Comparison of ENCODE assay signal across 23 mouse cellular contexts in the genomic region with DNA sequence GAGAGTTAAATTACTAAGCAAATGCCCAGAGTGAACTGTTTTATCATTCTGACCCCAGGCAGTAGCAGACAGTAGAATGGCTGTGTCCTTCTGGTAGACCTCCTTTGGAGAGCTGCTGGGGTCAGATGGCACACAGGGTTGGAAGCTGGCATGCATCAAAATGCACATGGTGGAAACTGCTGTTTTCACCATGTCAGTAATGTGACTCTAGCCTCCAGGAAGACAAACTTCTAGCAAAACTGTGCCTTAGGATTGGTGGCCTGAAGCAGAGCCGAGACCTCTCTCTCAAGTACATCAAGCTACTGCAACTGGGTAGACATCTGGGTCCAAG.
A peak's percentile ranks its signal among the peaks of the same experiment; 100 is the strongest.
DNase-seq lines count a peak whose midpoint lies in the region; ATAC-seq and TF ChIP-seq lines count a peak whose summit lies in the region.
"Had no signal": no experiment of that assay in that cellular context is flagged by ENCODE, and none has a peak within 500 bp of the region (broad histone marks: within the 10 kb centered on the region; RNA-seq: fewer than 3 reads in every experiment).

No protein-coding gene starts in this region.

- WGBS in embryonic facial prominence, embryonic 10.5 days, result 65% methylated on average over 1 of the region's 1 CpGs
- 53% methylated on average over 1 of the region's 1 CpGs for WGBS in embryonic facial prominence, embryonic 14.5 days
- 55% methylated on average over 1 of the region's 1 CpGs for WGBS in limb, embryonic 12.5 days

- no peaks in the 10 kb centered on the region for H3K27me3 ChIP-seq in embryonic facial prominence, embryonic 10.5 days (replicated peaks; ENCODE audit: low read depth, poor library complexity, severe bottlenecking)
- H3K27me3 ChIP-seq in embryonic facial prominence, embryonic 14.5 days (replicated peaks; ENCODE audit: control insufficient read depth, insufficient read depth, low read length), result no peaks in the 10 kb centered on the region
- no peaks in the 10 kb centered on the region for H3K27me3 ChIP-seq in limb, embryonic 12.5 days
- H3K27me3 ChIP-seq: forebrain, embryonic 13.5 days; heart, embryonic 13.5 days; lung, embryonic 15.5 days; midbrain, embryonic 12.5 days; stomach, embryonic 15.5 days had no signal

- no peak for DNase-seq in gastrocnemius, adult 2 months
- no peak for DNase-seq in gastrocnemius, postnatal 36 days
- DNase-seq in embryonic facial prominence, embryonic 10.5 days (ENCODE audit: low spot score), result peak; percentile 35
- DNase-seq in embryonic facial prominence, embryonic 14.5 days (ENCODE audit: low spot score), result no peak
- no peak for DNase-seq in adipocyte (ENCODE audit: low spot score)
- DNase-seq in B cell, adult 2 months, result no peak
- DNase-seq in right cerebral cortex, postnatal 25 days, result no peak
- DNase-seq: adrenal gland, postnatal 25 days; cerebellum, adult 18-20 months; heart, adult 2 months; heart, postnatal 10 days; kidney, adult 8-10 months; kidney, postnatal 4 days; retina, postnatal 1 day; right cerebral cortex, postnatal 14 days had no signal

- H3K9ac ChIP-seq in embryonic facial prominence, embryonic 14.5 days (ENCODE audit: low read depth, low read length), result no peak overlapping the region
- no peak overlapping the region for H3K9ac ChIP-seq in limb, embryonic 12.5 days (replicated peaks)
- H3K9ac ChIP-seq: forebrain, embryonic 13.5 days; heart, embryonic 13.5 days; lung, embryonic 15.5 days; midbrain, embryonic 12.5 days; stomach, embryonic 15.5 days had no signal

- TF ChIP-seq CTCF in gastrocnemius, adult 2 months (IDR thresholded peaks at IDR 0.05), result no peak

- ATAC-seq in embryonic facial prominence, embryonic 14.5 days (ENCODE audit: low read depth), result no peak
- no peak for ATAC-seq in limb, embryonic 12.5 days (ENCODE audit: insufficient number of reproducible peaks, insufficient read depth, low FRiP score, low TSS enrichment, low read depth)
- ATAC-seq: intestine, embryonic 16.5 days had no signal

- no peaks in the 10 kb centered on the region for H3K9me3 ChIP-seq in embryonic facial prominence, embryonic 10.5 days
- H3K9me3 ChIP-seq in embryonic facial prominence, embryonic 14.5 days (ENCODE audit: control insufficient read depth, low read length), result no peaks in the 10 kb centered on the region
- no peaks in the 10 kb centered on the region for H3K9me3 ChIP-seq in limb, embryonic 12.5 days
- H3K9me3 ChIP-seq: forebrain, embryonic 13.5 days; heart, embryonic 13.5 days; lung, embryonic 15.5 days; midbrain, embryonic 12.5 days; stomach, embryonic 15.5 days had no signal

- H3K4me1 ChIP-seq in embryonic facial prominence, embryonic 10.5 days, result peaks cover 23% of the 10 kb centered on the region
- peaks cover 31% of the 10 kb centered on the region for H3K4me1 ChIP-seq in embryonic facial prominence, embryonic 14.5 days (ENCODE audit: control insufficient read depth, insufficient read depth, low read length)
- H3K4me1 ChIP-seq in limb, embryonic 12.5 days (replicated peaks), result peaks cover 42% of the 10 kb centered on the region
- H3K4me1 ChIP-seq: forebrain, embryonic 13.5 days; midbrain, embryonic 12.5 days; stomach, embryonic 15.5 days had no signal

- H3K36me3 ChIP-seq in embryonic facial prominence, embryonic 10.5 days (replicated peaks), result no peaks in the 10 kb centered on the region
- H3K36me3 ChIP-seq in embryonic facial prominence, embryonic 14.5 days (ENCODE audit: control insufficient read depth, insufficient read depth, low read length), result no peaks in the 10 kb centered on the region
- no peaks in the 10 kb centered on the region for H3K36me3 ChIP-seq in limb, embryonic 12.5 days
- H3K36me3 ChIP-seq: heart, embryonic 13.5 days; lung, embryonic 15.5 days; midbrain, embryonic 12.5 days; stomach, embryonic 15.5 days had no signal

- peak overlapping the region; percentile 72 for H3K27ac ChIP-seq in gastrocnemius, adult 2 months
- peak overlapping the region; percentile 31; the same call in 1 of the 2 replicates for H3K27ac ChIP-seq in embryonic facial prominence, embryonic 10.5 days (replicated peaks)
- peak overlapping the region; percentile 64; the same call in 1 of the 2 replicates for H3K27ac ChIP-seq in embryonic facial prominence, embryonic 14.5 days (replicated peaks; ENCODE audit: low read depth, low read length)
- H3K27ac ChIP-seq in limb, embryonic 12.5 days, result peak overlapping the region; percentile 89
- H3K27ac ChIP-seq: forebrain, embryonic 13.5 days; heart, adult 2 months; heart, embryonic 13.5 days; kidney, postnatal 0 days; lung, embryonic 15.5 days; midbrain, embryonic 12.5 days; stomach, embryonic 15.5 days had no signal

- H3K4me2 ChIP-seq in embryonic facial prominence, embryonic 14.5 days (ENCODE audit: low read depth, low read length), result no peak overlapping the region
- H3K4me2 ChIP-seq in limb, embryonic 12.5 days, result no peak overlapping the region; the same call in 1 of the 2 replicates
- H3K4me2 ChIP-seq: forebrain, embryonic 13.5 days; heart, embryonic 13.5 days; lung, embryonic 15.5 days; midbrain, embryonic 12.5 days; stomach, embryonic 15.5 days had no signal

- intact Hi-C loops in gastrocnemius, adult 2 months (cut with DNase I), result loop anchor here (5.0 kb wide), 1 partner anchor 84 kb away; no protein-coding TSS in a partner anchor
- intact Hi-C loops in gastrocnemius, postnatal 36 days (cut with DNase I), result no loop called here

- no peak overlapping the region for H3K4me3 ChIP-seq in gastrocnemius, adult 2 months
- H3K4me3 ChIP-seq in embryonic facial prominence, embryonic 10.5 days, result no peak overlapping the region
- H3K4me3 ChIP-seq in embryonic facial prominence, embryonic 14.5 days (ENCODE audit: low read depth, low read length), result no peak overlapping the region
- no peak overlapping the region for H3K4me3 ChIP-seq in limb, embryonic 12.5 days (replicated peaks)
- H3K4me3 ChIP-seq: forebrain, embryonic 13.5 days; heart, adult 2 months; heart, embryonic 13.5 days; lung, embryonic 15.5 days; midbrain, embryonic 12.5 days; stomach, embryonic 15.5 days had no signal

Comparison
In these comparisons a context has a peak if more than half of its experiments do, and no peak if none do; other contexts are left out.
1. H3K27ac ChIP-seq: peak in every context shown above with its lines; median percentile 89 in limb, embryonic 12.5 days; 72 in gastrocnemius, adult 2 months; 64 in embryonic facial prominence, embryonic 14.5 days; 31 in embryonic facial prominence, embryonic 10.5 days.